ENCODE assay signal across 28 mouse cellular contexts in the genomic region with DNA sequence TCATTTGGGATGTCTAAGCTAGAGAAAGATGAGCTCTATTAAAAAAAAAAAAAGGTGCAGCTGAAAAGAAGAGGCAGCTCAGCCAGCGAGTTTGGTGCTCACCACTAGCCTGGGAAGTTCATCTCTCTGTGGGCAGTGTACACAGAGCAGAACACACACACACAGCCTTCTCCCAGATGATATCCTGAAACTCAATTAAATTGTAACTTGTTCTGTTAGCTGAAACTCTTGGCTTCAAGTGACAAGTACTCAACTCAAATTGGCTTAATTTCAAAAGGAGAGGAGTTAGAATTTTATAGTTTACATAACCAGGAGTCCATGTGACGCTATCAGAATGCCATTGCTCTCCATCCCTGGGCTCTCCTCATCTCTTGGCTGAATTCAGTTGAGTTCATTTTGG.
DNase-seq lines count a peak whose midpoint lies in the region; ATAC-seq and TF ChIP-seq lines count a peak whose summit lies in the region.
"Had no signal": no experiment of that assay in that cellular context is flagged by ENCODE, and none has a peak within 500 bp of the region (broad histone marks: within the 10 kb centered on the region; RNA-seq: fewer than 3 reads in every experiment).

No protein-coding gene starts in this region.

- no peaks in the 10 kb centered on the region for H3K4me1 ChIP-seq in liver, adult 2 months (ENCODE audit: control insufficient read depth, insufficient read depth, low read length)
- H3K4me1 ChIP-seq in lung, embryonic 16.5 days (replicated peaks; ENCODE audit: control insufficient read depth, insufficient read depth, low read length): no peaks in the 10 kb centered on the region
- H3K4me1 ChIP-seq: embryonic facial prominence, embryonic 10.5 days; forebrain, embryonic 10.5 days; forebrain, embryonic 13.5 days; heart, embryonic 15.5 days; hindbrain, embryonic 10.5 days; hindbrain, embryonic 13.5 days had no signal

- WGBS in liver, adult 2 months: 17% methylated on average over 2 of the region's 2 CpGs
- WGBS in lung, embryonic 16.5 days: 18% methylated on average over 2 of the region's 2 CpGs

- peak; percentile 80 for ATAC-seq in frontal cortex, adult (ENCODE audit: low TSS enrichment)
- peak; percentile 64; the same call in 1 of the 2 replicates for ATAC-seq in lung, embryonic 16.5 days (ENCODE audit: low read depth)
- ATAC-seq: activated CD4-positive, CD25-positive, alpha-beta regulatory T cell, adult 4 months; forebrain, embryonic 13.5 days; forebrain, embryonic 16.5 days; hindbrain, embryonic 16.5 days had no signal

- H3K9me3 ChIP-seq in lung, embryonic 16.5 days (ENCODE audit: control insufficient read depth, low read length): no peaks in the 10 kb centered on the region
- H3K9me3 ChIP-seq: embryonic facial prominence, embryonic 10.5 days; embryonic facial prominence, embryonic 13.5 days; forebrain, embryonic 10.5 days; forebrain, embryonic 13.5 days; heart, embryonic 12.5 days; heart, embryonic 15.5 days; hindbrain, embryonic 10.5 days; hindbrain, embryonic 13.5 days had no signal

- no peak overlapping the region for H3K9ac ChIP-seq in liver, adult 2 months (ENCODE audit: low read depth, low read length)
- no peak overlapping the region for H3K9ac ChIP-seq in lung, embryonic 16.5 days (ENCODE audit: low read length)
- H3K9ac ChIP-seq: embryonic facial prominence, embryonic 13.5 days; forebrain, embryonic 13.5 days; heart, embryonic 12.5 days; heart, embryonic 15.5 days; hindbrain, embryonic 13.5 days had no signal

- H3K27me3 ChIP-seq in liver, adult 2 months (ENCODE audit: control insufficient read depth, insufficient read depth, low read length): no peaks in the 10 kb centered on the region
- H3K27me3 ChIP-seq in lung, embryonic 16.5 days (ENCODE audit: control insufficient read depth, insufficient read depth, low read depth, low read length): no peaks in the 10 kb centered on the region
- H3K27me3 ChIP-seq: embryonic facial prominence, embryonic 13.5 days; forebrain, embryonic 13.5 days; heart, embryonic 12.5 days; heart, embryonic 15.5 days; hindbrain, embryonic 13.5 days had no signal

- no peaks in the 10 kb centered on the region for H3K36me3 ChIP-seq in liver, adult 2 months (ENCODE audit: control insufficient read depth, insufficient read depth, low read length)
- no peaks in the 10 kb centered on the region for H3K36me3 ChIP-seq in lung, embryonic 16.5 days (ENCODE audit: control insufficient read depth, insufficient read depth, low read length)
- H3K36me3 ChIP-seq: embryonic facial prominence, embryonic 10.5 days; embryonic facial prominence, embryonic 13.5 days; forebrain, embryonic 10.5 days; heart, embryonic 12.5 days; heart, embryonic 15.5 days; hindbrain, embryonic 10.5 days; hindbrain, embryonic 13.5 days had no signal

- no peak for TF ChIP-seq CTCF in liver, adult 2 months (IDR thresholded peaks at IDR 0.05; ENCODE audit: low read depth, low read length)

- H3K4me3 ChIP-seq in liver, adult 2 months (ENCODE audit: insufficient read depth, low read depth, low read length): no peak overlapping the region
- no peak overlapping the region for H3K4me3 ChIP-seq in lung, embryonic 16.5 days (ENCODE audit: low read length)
- H3K4me3 ChIP-seq: embryonic facial prominence, embryonic 10.5 days; embryonic facial prominence, embryonic 13.5 days; forebrain, embryonic 10.5 days; forebrain, embryonic 13.5 days; heart, embryonic 12.5 days; heart, embryonic 15.5 days; hindbrain, embryonic 10.5 days; hindbrain, embryonic 13.5 days had no signal

- H3K79me2 ChIP-seq in liver, adult 2 months (ENCODE audit: control insufficient read depth, insufficient read depth, low read length): no peaks in the 10 kb centered on the region

- DNase-seq in frontal cortex, postnatal 14 days (ENCODE audit: low spot score in 2 of 2): no peak
- peak; percentile 55 for DNase-seq in liver, adult 2 months (ENCODE audit: extremely low read depth, low read depth, low spot score)
- no peak for DNase-seq in liver
- DNase-seq in lung, postnatal 14 days: no peak
- peak; percentile 31 for DNase-seq in brain, adult 2 months (ENCODE audit: low read depth, low spot score)
- no peak for DNase-seq in embryo, embryonic 11 days
- DNase-seq: adrenal gland, adult 8-10 months; adrenal gland, postnatal 25 days; cerebellum, adult 18-20 months; cerebellum, adult 9-10 months; cerebellum, postnatal 25 days; gastrocnemius, postnatal 25 days; heart, adult 18-20 months; heart, postnatal 10 days; heart, postnatal 36 days had no signal

- no peak overlapping the region for H3K27ac ChIP-seq in liver, adult 2 months (replicated peaks; ENCODE audit: insufficient read depth, low read depth, low read length)
- H3K27ac ChIP-seq in lung, embryonic 16.5 days (ENCODE audit: low read length): no peak overlapping the region
- H3K27ac ChIP-seq: embryonic facial prominence, embryonic 10.5 days; embryonic facial prominence, embryonic 13.5 days; forebrain, embryonic 10.5 days; forebrain, embryonic 13.5 days; heart, embryonic 15.5 days; hindbrain, embryonic 10.5 days; hindbrain, embryonic 13.5 days had no signal

- TF ChIP-seq POLR2A in liver, adult 2 months (IDR thresholded peaks at IDR 0.05; ENCODE audit: extremely low read depth, insufficient read depth, low read length): no peak

- no peak overlapping the region for H3K4me2 ChIP-seq in lung, embryonic 16.5 days (ENCODE audit: low read depth, low read length)
- H3K4me2 ChIP-seq: embryonic facial prominence, embryonic 13.5 days; forebrain, embryonic 13.5 days; heart, embryonic 12.5 days; heart, embryonic 15.5 days; hindbrain, embryonic 13.5 days had no signal

Comparison
In these comparisons a context has a peak if more than half of its experiments do, and no peak if none do; other contexts are left out.
1. DNase-seq: peak in liver, adult 2 months (single experiment) and brain, adult 2 months (single experiment); none in frontal cortex, postnatal 14 days (0 of 2), liver (single experiment), lung, postnatal 14 days (single experiment) and embryo, embryonic 11 days (single experiment).